Mouse (Mus musculus): ENCODE results near the gene Neurod6. TPM values are rescaled to one million over a fixed set of nuclear protein-coding genes. Genes with fewer than 3 reads are reported as not detected.
"Not testable (repeated sequence)": the region's sequence is repeated elsewhere in the genome, so short reads cannot be mapped to it uniquely, and the experiment has no call there.

The Neurod6 gene
- 88.6 and 95.7 TPM in 2 replicates for polyA plus RNA-seq (2014; fragmentation: Nextera tagmentation; extraction: Ambion mirVana)

DNA sequence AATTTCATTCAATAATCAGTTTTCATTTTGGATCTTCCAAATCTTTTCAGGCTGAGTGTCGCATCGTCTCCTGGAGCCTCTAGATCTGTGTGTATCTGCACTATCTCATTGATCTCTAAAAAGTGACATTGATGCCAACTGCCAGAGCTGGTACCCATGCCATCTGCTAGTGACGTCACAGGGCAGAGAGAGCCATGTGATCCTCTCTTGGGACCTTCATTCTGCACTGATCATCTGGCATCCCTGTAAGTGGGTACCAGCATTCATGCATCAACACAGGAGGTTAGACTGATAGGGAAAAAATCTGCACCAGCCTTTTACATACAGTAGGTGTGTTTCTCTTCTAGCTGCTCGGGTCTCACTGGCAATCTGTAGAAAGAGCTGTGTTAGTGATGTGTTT lies at the start of gene Neurod6:
Gene Neurod6, minus strand, starts transcription at position 290 of the 400 bp plus-strand sequence.
- Histone ChIP-seq H3K4me1 (ENCODE audit: control insufficient read depth, insufficient read depth, low read length) (0 out of 2 replicates have a peak, but pooled peaks cover 4% of the 10 kb centered on the region), H3K4me3 (ENCODE audit: low read depth, low read length) (peak within 1 kb of the TSS; percentile 33), H3K27ac (ENCODE audit: low read depth, low read length) (peak within 1 kb of the TSS; percentile 87), H3K36me3 (ENCODE audit: control insufficient read depth, insufficient read depth, low read length) (no peaks in the 10 kb centered on the region), H3K4me2 (ENCODE audit: low read depth, low read length) (peak within 1 kb of the TSS; percentile 23), H3K9me3 (ENCODE audit: control insufficient read depth, low read length) (no peaks in the 10 kb centered on the region), H3K27me3 (ENCODE audit: control insufficient read depth, insufficient read depth, low read length) (no peaks in the 10 kb centered on the region), H3K9ac (replicated peaks; ENCODE audit: low read depth, low read length) (peak within 1 kb of the TSS; percentile 44)
- ATAC-seq (ENCODE audit: low read depth), result peak; percentile 90
- WGBS, result 40% methylated on average over 4 of the region's 4 CpGs

DNA sequence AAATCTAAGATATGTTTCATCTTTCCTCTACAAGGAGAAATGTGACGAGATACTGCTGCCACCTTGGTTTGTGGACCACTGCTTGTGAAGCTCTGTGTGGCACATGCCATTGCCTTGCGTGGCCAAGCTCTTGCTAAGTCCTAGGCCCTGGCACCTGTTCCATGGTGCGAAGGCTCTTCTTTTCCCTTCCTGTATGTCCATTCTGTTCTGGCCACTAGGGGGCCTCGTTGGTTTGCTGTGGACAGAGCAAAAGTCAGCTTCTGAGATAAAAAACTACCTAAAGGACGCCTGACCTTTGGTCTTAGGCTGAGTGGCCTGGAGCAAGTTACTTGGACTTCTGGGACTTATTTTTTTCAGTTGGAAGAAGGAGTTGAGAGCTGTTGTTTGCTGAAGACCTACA lies 36.1 kb upstream of the Neurod6 start:
- Histone ChIP-seq H3K4me1 (ENCODE audit: control insufficient read depth, insufficient read depth, low read length) (no peaks in the 10 kb centered on the region), H3K4me2 (ENCODE audit: low read depth, low read length) (no peak overlapping the region), H3K27me3 (ENCODE audit: control insufficient read depth, insufficient read depth, low read length) (no peaks in the 10 kb centered on the region), H3K4me3 (ENCODE audit: low read depth, low read length) (no peak overlapping the region), H3K9ac (replicated peaks; ENCODE audit: low read depth, low read length) (no peak overlapping the region), H3K9me3 (ENCODE audit: control insufficient read depth, low read length) (no peaks in the 10 kb centered on the region), H3K36me3 (ENCODE audit: control insufficient read depth, insufficient read depth, low read length) (no peaks in the 10 kb centered on the region), H3K27ac (ENCODE audit: low read depth, low read length) (no peak overlapping the region)
- 30% methylated on average over 5 of the region's 5 CpGs for WGBS
- peak; percentile 34; the same call in 1 of the 2 replicates for ATAC-seq (ENCODE audit: low read depth)

DNA sequence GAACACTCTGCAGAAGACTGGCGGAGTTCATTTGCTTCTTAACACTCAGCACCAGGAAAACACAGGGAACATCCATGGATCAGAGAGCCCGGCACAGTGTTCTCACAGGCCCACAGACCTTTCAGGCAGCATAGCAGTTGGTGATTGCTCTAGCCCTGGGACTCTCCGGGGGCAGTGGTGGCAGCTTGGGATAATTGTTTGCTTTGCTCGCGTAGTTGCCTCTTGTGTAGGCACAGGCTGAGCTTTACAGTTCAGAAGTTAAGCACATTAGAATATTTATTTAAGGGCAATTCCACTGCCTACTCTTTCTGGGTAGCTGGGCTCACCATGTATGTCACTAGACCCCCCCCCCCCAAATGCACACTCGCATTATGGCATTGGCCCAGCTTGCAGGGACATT lies 34.4 kb upstream of the Neurod6 start:
- WGBS, result 78% methylated on average over 6 of the region's 6 CpGs
- Histone ChIP-seq H3K27ac (ENCODE audit: low read depth, low read length) (no peak overlapping the region), H3K27me3 (ENCODE audit: control insufficient read depth, insufficient read depth, low read length) (no peaks in the 10 kb centered on the region), H3K9me3 (ENCODE audit: control insufficient read depth, low read length) (no peaks in the 10 kb centered on the region), H3K4me3 (ENCODE audit: low read depth, low read length) (no peak overlapping the region), H3K4me2 (ENCODE audit: low read depth, low read length) (no peak overlapping the region), H3K36me3 (ENCODE audit: control insufficient read depth, insufficient read depth, low read length) (no peaks in the 10 kb centered on the region), H3K9ac (replicated peaks; ENCODE audit: low read depth, low read length) (no peak overlapping the region), H3K4me1 (ENCODE audit: control insufficient read depth, insufficient read depth, low read length) (no peaks in the 10 kb centered on the region)
- no peak for ATAC-seq (ENCODE audit: low read depth)

DNA sequence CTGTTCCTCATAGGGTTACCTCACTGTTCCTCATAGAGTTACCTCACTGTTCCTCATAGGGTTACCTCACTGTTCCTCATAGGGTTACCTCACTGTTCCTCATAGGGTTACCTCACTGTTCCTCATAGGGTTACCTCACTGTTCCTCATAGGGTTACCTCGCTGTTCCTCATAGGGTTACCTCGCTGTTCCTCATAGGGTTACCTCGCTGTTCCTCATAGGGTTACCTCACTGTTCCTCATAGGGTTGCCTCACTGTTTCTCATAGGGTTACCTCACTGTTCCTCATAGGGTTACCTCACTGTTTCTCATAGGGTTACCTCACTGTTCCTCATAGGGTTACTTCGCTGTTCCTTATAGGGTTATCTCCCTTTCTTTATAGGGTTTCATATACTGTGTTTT lies 29.9 kb upstream of the Neurod6 start:
- H3K9ac ChIP-seq (replicated peaks; ENCODE audit: low read depth, low read length); H3K27me3 ChIP-seq (ENCODE audit: control insufficient read depth, insufficient read depth, low read length); H3K4me1 ChIP-seq (ENCODE audit: control insufficient read depth, insufficient read depth, low read length); ATAC-seq (ENCODE audit: low read depth); H3K4me3 ChIP-seq (ENCODE audit: low read depth, low read length); H3K9me3 ChIP-seq (ENCODE audit: control insufficient read depth, low read length); H3K27ac ChIP-seq (ENCODE audit: low read depth, low read length); H3K36me3 ChIP-seq (ENCODE audit: control insufficient read depth, insufficient read depth, low read length); H3K4me2 ChIP-seq (ENCODE audit: low read depth, low read length): not testable (repeated sequence)
- WGBS, result 91% methylated on average over 4 of the region's 4 CpGs

DNA sequence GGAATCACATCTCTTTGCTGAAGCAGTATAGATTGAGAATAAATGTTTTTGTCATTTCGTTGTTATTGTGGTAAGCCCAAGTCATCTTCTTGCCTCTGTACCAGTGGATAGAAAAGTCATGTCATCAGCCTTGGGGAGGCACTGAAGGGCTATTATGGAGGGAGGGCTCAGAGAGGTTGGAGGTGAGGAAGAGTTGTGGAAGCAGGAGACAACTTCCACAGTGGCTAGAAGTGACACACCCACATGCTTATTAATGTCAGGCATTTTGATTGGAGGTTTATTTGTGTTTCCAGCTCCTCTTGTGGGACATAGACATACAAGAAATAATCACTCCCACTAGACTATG lies 23.7 kb upstream of the Neurod6 start:
- Histone ChIP-seq H3K4me2 (ENCODE audit: low read depth, low read length) (no peak overlapping the region), H3K36me3 (ENCODE audit: control insufficient read depth, insufficient read depth, low read length) (no peaks in the 10 kb centered on the region), H3K9ac (replicated peaks; ENCODE audit: low read depth, low read length) (no peak overlapping the region), H3K9me3 (ENCODE audit: control insufficient read depth, low read length) (no peaks in the 10 kb centered on the region), H3K4me1 (ENCODE audit: control insufficient read depth, insufficient read depth, low read length) (no peaks in the 10 kb centered on the region), H3K27me3 (ENCODE audit: control insufficient read depth, insufficient read depth, low read length) (no peaks in the 10 kb centered on the region), H3K4me3 (ENCODE audit: low read depth, low read length) (no peak overlapping the region), H3K27ac (ENCODE audit: low read depth, low read length) (peak overlapping the region; percentile 62; the same call in 1 of the 2 replicates)
- ATAC-seq (ENCODE audit: low read depth), result peak; percentile 57
- 56% methylated on average over 1 of the region's 1 CpGs for WGBS

DNA sequence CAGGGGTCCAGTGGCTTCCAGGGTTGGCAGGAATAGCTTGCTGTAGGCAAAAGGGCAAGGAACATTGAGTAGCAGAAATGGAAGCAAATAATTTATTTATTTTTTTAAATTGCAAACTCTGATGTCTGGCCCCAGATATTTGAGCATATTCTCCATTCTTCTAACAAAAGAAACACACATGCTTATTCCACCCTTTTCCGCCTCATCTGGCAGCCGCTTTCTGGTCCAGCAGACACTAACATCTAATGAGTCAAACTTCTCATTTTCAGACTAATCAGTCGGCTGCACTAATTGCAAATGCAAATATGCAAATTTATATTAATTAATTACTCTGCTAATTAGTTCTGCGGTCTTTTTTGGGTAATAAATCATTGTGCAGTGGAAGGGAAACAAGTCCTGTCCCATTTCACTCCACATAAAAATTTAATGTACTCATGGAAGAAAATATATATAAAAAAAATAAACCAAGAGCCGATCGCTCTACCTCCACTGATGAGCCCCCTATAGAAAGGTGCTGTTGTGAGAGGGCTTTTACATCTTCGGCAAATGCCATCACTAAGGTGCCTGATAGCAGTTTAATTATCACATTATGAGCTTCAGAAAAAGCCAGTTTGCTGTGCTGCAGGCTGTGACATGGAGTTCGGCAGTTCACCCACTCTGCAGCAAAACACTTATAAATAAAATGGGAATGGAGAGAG lies 23.1 kb upstream of the Neurod6 start:
- ATAC-seq (ENCODE audit: low read depth), result peak; percentile 83
- WGBS, result 51% methylated on average over 8 of the region's 8 CpGs
- H3K36me3 ChIP-seq (ENCODE audit: control insufficient read depth, insufficient read depth, low read length), result no peaks in the 10 kb centered on the region
- no peak overlapping the region for H3K4me3 ChIP-seq (ENCODE audit: low read depth, low read length)
- H3K27me3 ChIP-seq (ENCODE audit: control insufficient read depth, insufficient read depth, low read length), result no peaks in the 10 kb centered on the region
- no peak overlapping the region for H3K9ac ChIP-seq (replicated peaks; ENCODE audit: low read depth, low read length)
- no peaks in the 10 kb centered on the region for H3K9me3 ChIP-seq (ENCODE audit: control insufficient read depth, low read length)
- peak overlapping the region; percentile 62 for H3K27ac ChIP-seq (ENCODE audit: low read depth, low read length)
- H3K4me1 ChIP-seq (ENCODE audit: control insufficient read depth, insufficient read depth, low read length), result no peaks in the 10 kb centered on the region
- H3K4me2 ChIP-seq (ENCODE audit: low read depth, low read length), result no peak overlapping the region

DNA sequence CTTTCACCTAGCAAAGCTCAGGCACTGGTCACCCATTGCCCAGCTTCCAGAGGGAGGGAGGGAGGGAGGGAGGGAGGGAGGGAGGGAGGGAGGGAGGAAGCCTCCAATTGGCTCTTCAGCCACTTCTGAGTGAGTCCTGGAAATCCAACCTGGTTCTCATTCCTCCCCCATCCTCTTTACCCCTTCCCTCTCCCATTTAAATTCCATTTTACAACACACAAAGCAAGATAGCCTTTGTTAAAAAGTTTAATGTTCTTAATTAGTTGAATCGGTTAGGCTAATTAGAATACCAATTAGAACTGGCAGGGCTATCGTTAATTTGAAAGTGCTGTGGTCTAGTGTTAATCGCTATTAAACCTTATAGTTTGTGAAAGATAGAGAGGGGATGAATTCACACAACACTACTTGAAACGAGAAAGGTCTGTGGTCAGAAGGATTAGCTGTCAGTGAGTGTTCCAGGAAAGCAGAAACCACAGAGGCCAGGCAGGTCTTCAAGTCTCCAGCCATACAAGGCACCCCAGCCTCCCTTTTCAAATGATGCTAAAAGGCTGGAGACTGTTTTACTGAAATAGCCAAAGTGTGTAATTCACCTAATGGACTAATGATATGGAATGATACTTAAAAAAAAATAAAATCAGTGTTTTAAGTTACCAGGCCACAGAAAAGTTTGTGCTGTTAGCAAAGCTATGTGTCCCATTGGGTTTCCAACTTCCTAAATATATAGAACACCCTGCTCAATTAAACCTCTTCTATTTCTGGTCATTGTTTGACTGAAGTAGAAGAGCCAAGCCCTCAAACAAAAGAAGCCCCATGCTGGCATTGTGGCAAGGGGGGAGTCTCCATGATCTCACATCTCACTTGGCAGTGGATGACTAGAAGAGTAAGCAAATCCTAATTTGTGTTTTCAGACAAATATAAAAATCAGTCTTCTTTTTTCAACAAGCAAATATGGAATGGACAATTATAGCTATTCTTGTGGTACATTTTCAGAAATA lies 19.6 kb upstream of the Neurod6 start:
- ATAC-seq (ENCODE audit: low read depth), result no peak
- WGBS, result 24% methylated on average over 4 of the region's 4 CpGs

DNA sequence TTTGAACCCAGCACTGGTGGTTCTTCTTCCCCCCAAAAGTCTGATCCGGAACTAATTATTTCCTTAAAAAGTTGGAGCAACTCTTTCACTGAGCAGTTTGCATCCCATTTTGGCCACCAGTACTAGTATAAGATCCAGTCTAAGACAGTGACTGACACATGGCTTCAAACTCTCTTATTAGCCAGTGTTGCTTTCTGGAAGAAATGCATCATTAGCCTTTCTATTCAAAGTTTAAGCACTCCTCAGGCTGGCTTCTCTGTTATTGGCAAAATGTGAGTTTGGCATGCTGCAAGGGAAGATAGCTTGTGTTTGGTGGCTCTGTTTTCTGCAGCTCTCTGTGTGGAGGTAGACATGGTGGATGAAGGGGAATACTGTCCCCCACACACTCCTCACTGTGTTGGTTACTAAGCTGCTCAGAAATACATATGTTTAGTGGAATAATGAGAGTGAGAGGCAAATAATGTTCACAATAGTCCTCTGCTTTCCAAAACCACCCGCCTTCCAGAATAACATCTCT lies 9.0 kb upstream of the Neurod6 start:
- Histone ChIP-seq H3K4me3 (ENCODE audit: low read depth, low read length) (no peak overlapping the region), H3K27me3 (ENCODE audit: control insufficient read depth, insufficient read depth, low read length) (no peaks in the 10 kb centered on the region), H3K27ac (ENCODE audit: low read depth, low read length) (no peak overlapping the region), H3K4me1 (ENCODE audit: control insufficient read depth, insufficient read depth, low read length) (no peaks in the 10 kb centered on the region), H3K4me2 (ENCODE audit: low read depth, low read length) (no peak overlapping the region), H3K9ac (replicated peaks; ENCODE audit: low read depth, low read length) (no peak overlapping the region), H3K36me3 (ENCODE audit: control insufficient read depth, insufficient read depth, low read length) (no peaks in the 10 kb centered on the region), H3K9me3 (ENCODE audit: control insufficient read depth, low read length) (no peaks in the 10 kb centered on the region)
- 95% methylated on average over 2 of the region's 2 CpGs for WGBS
- no peak for ATAC-seq (ENCODE audit: low read depth)

More for the DNA sequence above, 19.6 kb upstream of the Neurod6 start:
- Histone ChIP-seq H3K27me3 (ENCODE audit: control insufficient read depth, insufficient read depth, low read length) (no peaks in the 10 kb centered on the region), H3K4me1 (ENCODE audit: control insufficient read depth, insufficient read depth, low read length) (no peaks in the 10 kb centered on the region), H3K4me2 (ENCODE audit: low read depth, low read length) (no peak overlapping the region), H3K4me3 (ENCODE audit: low read depth, low read length) (no peak overlapping the region), H3K9me3 (ENCODE audit: control insufficient read depth, low read length) (no peaks in the 10 kb centered on the region), H3K9ac (replicated peaks; ENCODE audit: low read depth, low read length) (no peak overlapping the region), H3K27ac (ENCODE audit: low read depth, low read length) (no peak overlapping the region), H3K36me3 (ENCODE audit: control insufficient read depth, insufficient read depth, low read length) (no peaks in the 10 kb centered on the region)

DNA sequence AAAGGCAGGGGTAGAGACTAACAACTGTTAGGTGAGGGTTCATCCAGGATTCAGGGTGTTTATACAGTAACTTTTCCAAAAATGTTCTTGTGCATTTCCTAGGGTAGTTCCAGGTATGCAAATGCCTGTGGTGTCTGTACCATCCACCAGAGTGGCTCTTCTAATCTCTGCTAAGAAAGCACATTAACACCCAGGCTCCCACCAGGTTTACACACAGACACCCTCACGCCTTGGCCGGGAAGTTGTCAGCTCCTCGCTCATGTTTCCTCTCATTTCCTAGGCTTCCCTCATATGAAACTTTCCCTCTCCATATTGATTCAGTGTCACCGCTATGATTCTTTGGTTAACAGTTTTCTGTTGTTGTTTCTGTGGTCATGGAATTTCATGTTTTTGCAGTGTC lies 2.4 kb upstream of the Neurod6 start:
- H3K27me3 ChIP-seq (ENCODE audit: control insufficient read depth, insufficient read depth, low read length), result no peaks in the 10 kb centered on the region
- no peak overlapping the region for H3K4me3 ChIP-seq (ENCODE audit: low read depth, low read length)
- 81% methylated on average over 4 of the region's 4 CpGs for WGBS
- no peaks in the 10 kb centered on the region for H3K4me1 ChIP-seq (ENCODE audit: control insufficient read depth, insufficient read depth, low read length)
- H3K27ac ChIP-seq (ENCODE audit: low read depth, low read length), result no peak overlapping the region
- no peak for ATAC-seq (ENCODE audit: low read depth)
- no peaks in the 10 kb centered on the region for H3K9me3 ChIP-seq (ENCODE audit: control insufficient read depth, low read length)
- no peaks in the 10 kb centered on the region for H3K36me3 ChIP-seq (ENCODE audit: control insufficient read depth, insufficient read depth, low read length)
- H3K9ac ChIP-seq (replicated peaks; ENCODE audit: low read depth, low read length), result no peak overlapping the region
- H3K4me2 ChIP-seq (ENCODE audit: low read depth, low read length), result no peak overlapping the region
